Mouse (Mus musculus) E14TG2a.4 (cell line): Measurements from ENCODE around the gene Sema5b.

ENCODE experiments used
- CTCF ChIP-seq: conservative IDR thresholded peaks from 2 replicates; pipeline ENCODE4 v1.5.1; 2014; ENCODE audit warnings: low read length
- POU5F1 ChIP-seq: IDR thresholded peaks from 2 replicates; pipeline ENCODE4 v1.6.1; 2014; ENCODE audit warnings: low read length, borderline replicate concordance

DNA sequence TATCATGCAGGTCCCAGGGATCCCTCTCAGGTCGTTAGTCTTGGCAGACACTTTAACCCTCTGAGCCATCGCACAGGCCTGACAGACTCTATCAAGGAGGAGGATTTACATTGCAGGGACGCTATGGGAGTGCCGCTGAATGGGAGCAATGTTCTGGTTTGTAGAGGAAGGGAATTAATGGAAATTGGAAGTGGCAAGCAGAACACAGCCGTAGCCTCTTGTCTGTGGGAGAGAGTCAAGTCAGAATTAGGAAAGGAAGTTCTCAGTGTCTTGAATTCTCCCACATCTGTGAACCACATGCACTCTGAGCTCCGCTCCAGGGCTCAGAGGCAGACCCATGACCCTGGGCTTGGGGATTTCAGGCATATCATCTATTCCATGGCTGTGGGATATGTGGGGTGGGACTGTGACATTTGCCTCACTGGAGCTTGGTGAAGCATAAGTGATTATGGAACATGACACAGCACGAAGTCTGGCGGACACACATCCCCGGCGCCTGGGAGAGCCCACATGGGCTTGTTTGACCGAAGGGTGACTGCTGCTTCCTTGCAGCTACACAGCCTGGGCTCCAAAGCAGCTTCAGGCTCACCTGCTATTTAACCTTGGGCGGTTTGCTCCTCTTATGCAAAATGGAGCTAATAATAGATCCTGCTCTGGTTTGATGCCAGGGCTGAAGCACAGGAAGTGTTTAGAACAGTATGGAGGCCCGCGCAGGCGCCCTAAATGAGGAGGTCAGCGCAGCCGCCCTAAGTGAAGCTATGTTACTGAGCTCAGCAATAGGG, 140.6 kb downstream of the Sema5b start:
- no peak for TF ChIP-seq CTCF
- TF ChIP-seq POU5F1 = no peak
